Mouse (Mus musculus): ENCODE measurements around the gene Atox1. TPM values are rescaled to one million over a fixed set of nuclear protein-coding genes. Genes with fewer than 3 reads are reported as not detected.

Gene Atox1
- 3.0 TPM for polyA plus RNA-seq (2014; fragmentation: Illumina TruSeq; extraction: RNeasy Lipid Tissue Mini Kit (QIAGEN cat#74804); ENCODE audit: low read depth, low replicate concordance)

GRCm38 (mm10) chr11:55461019-55461645 lies at the start of gene Atox1:
TSS of gene Atox1 (minus strand) at chr11:55461239.

GRCm38 (mm10) chr11:55469048-55469843 lies 8.2 kb upstream of the Atox1 start, which contains the start of gene G3bp1:
TSS of gene G3bp1 (plus strand) at chr11:55469685.

GRCm38 (mm10) chr11:55422978-55423377 lies 38.1 kb downstream of the Atox1 start, which contains the start of gene Sparc:
TSS of gene Sparc (minus strand) at chr11:55423183.

Other genes starting within 250 kb of the Atox1 start
- gene Fat2, start 124.7 kb downstream of the Atox1 start, polyA plus RNA-seq (2014; fragmentation: Illumina TruSeq; extraction: RNeasy Lipid Tissue Mini Kit (QIAGEN cat#74804); ENCODE audit: low read depth, low replicate concordance): not detected
- gene Sparc, start 38.1 kb downstream of the Atox1 start, polyA plus RNA-seq (2014; fragmentation: Illumina TruSeq; extraction: RNeasy Lipid Tissue Mini Kit (QIAGEN cat#74804); ENCODE audit: low read depth, low replicate concordance): 1,930 TPM
- gene G3bp1, start 8.4 kb upstream of the Atox1 start, polyA plus RNA-seq (2014; fragmentation: Illumina TruSeq; extraction: RNeasy Lipid Tissue Mini Kit (QIAGEN cat#74804); ENCODE audit: low read depth, low replicate concordance): 47.5 TPM
- gene Glra1, start 147.0 kb upstream of the Atox1 start, polyA plus RNA-seq (2014; fragmentation: Illumina TruSeq; extraction: RNeasy Lipid Tissue Mini Kit (QIAGEN cat#74804); ENCODE audit: low read depth, low replicate concordance): not detected

Measured in adrenal gland, adult 10 weeks (tissue).